Mouse (Mus musculus) olfactory bulb, adult 2 months (tissue): ENCODE data around the gene Fpgs.

Experiments used
- CTCF ChIP-seq: fragments of 200-500 bp; IDR thresholded peaks from 2 replicates; pipeline ENCODE4 v1.5.1; 2012; ENCODE audit warnings: low read depth, mild to moderate bottlenecking, low read length, moderate library complexity; ENCODE audit not compliant: insufficient read depth
- POLR2A ChIP-seq: fragments of 200-500 bp; IDR thresholded peaks from 2 replicates; pipeline ENCODE4 v1.6.1; 2012; ENCODE audit warnings: mild to moderate bottlenecking, low read depth, low read length, moderate library complexity; ENCODE audit not compliant: insufficient read depth

GRCm38 (mm10) chr2:32676821-32677220 lies 27.1 kb downstream of the Fpgs start:
- no peak for TF ChIP-seq CTCF
- TF ChIP-seq POLR2A: no peak
